Mouse (Mus musculus) kidney, postnatal 0 days (tissue): ENCODE measurements at regions not wholly inside any gene's neighbourhood (a gene's known extent, or its start where the extent isn't known, plus 50 kb on each side); places are given as distances from the start of the nearest gene placed in this dataset.

Source experiments
- ATAC-seq: fragments of 200-750 bp; cut with Nextera tagmentation; replicated peaks from 2 replicates; pipeline ENCODE4 v1.8.0; 2017; ENCODE audit warnings: low read depth, moderate number of reproducible peaks, moderate TSS enrichment, moderate library complexity; ENCODE audit not compliant: low FRiP score
- DNase-seq: peaks from one replicate; pipeline ENCODE4 v3.0.0-alpha.2; 2016; ENCODE audit warnings: low spot score
- H3K27ac ChIP-seq: fragments of 300-500 bp; sonication (generic); 2 replicates; pipeline ENCODE4 v1.5.1; 2014; ENCODE audit warnings: mild to moderate bottlenecking
- H3K27me3 ChIP-seq: fragments of 300-500 bp; sonication (generic); 2 replicates; pipeline ENCODE4 v1.6.1; 2014; ENCODE audit warnings: low read length, mixed read lengths; ENCODE audit not compliant: insufficient read depth
- H3K36me3 ChIP-seq: fragments of 300-500 bp; sonication (generic); 2 replicates; pipeline ENCODE4 v1.6.1; 2014; ENCODE audit warnings: low read length, mixed read lengths; ENCODE audit not compliant: insufficient read depth
- H3K4me1 ChIP-seq: fragments of 300-500 bp; sonication (generic); replicated peaks from 2 replicates; pipeline ENCODE4 v1.6.1; 2014; ENCODE audit warnings: antibody characterized with exemption, low read length, mixed read lengths; ENCODE audit not compliant: insufficient read depth
- H3K4me2 ChIP-seq: fragments of 300-500 bp; sonication (generic); 2 replicates; pipeline ENCODE4 v1.6.1; 2014; ENCODE audit warnings: mild to moderate bottlenecking, low read length, moderate library complexity, mixed read lengths
- H3K4me3 ChIP-seq: fragments of 300-500 bp; sonication (generic); replicated peaks from 2 replicates; pipeline ENCODE4 v1.5.1; 2014; ENCODE audit warnings: low read depth, low read length
- H3K9ac ChIP-seq: fragments of 300-500 bp; sonication (generic); 2 replicates; pipeline ENCODE4 v1.6.1; 2014; ENCODE audit warnings: low read depth, low read length
- H3K9me3 ChIP-seq: fragments of 300-500 bp; sonication (generic); replicated peaks from 2 replicates; pipeline ENCODE4 v1.6.1; 2016; ENCODE audit warnings: low read length, inconsistent platforms, mixed read lengths
- CTCF ChIP-seq: IDR thresholded peaks from 2 replicates; pipeline ENCODE4 v1.5.1; 2016; ENCODE audit warnings: antibody characterized with exemption, low read depth, mild to moderate bottlenecking, moderate library complexity
- WGBS: fragments of 180-500 bp; shearing (Covaris S2); extraction: QIAGEN DNeasy Blood & Tissue Kit; methylation state at CpG from one replicate; pipeline ENCODE4 v1.1.7; 2014; 5-methylcytosine and 5-hydroxymethylcytosine counted together

DNA sequence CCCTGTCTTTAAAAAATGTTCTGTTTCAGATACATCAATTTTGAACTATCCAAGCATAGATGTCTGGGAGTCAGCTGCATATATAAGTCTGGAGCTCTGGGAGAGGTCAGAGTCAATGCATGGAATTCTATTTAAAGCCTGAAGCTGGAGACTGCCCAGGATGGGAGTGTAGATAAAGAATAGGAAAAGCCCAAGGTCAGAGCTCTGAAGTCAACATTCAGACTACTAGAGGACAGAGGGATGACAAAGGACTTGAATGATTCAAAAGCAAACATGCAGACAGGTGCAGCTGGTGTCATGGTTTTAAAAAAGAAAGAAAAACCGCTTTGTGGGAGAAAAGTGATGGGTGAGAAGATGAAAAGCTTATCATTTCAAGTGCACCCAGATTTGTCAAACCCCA, 86.9 kb upstream of the Arhgap32 start:
- H3K27me3 ChIP-seq: no peaks in the 10 kb centered on the region

DNA sequence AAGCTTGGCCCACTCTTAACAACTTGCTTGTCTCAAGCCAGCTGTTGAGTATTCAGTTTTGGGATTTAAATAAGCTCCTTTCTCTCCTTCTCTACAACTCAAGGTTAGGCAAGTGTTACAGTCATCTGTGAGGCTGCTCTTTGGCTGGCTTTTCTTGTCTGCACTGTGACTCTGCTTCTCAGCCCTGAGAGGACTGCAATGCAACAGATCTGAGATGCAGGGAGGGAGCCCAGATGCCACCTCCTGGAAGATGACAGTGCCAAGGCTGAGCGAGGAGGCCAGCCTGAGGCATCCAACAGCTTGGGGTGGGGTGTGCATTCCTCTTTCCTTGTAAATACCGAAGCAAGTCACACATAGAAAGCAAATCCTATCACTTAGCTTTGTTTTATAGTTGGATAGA, 86.2 kb upstream of the Arhgap32 start:
- Histone ChIP-seq H3K4me3 (no peak overlapping the region), H3K9ac (no peak overlapping the region), H3K27ac (no peak overlapping the region), H3K36me3 (no peaks in the 10 kb centered on the region), H3K4me1 (0 out of 2 replicates have a peak, but pooled peaks cover 6% of the 10 kb centered on the region), H3K9me3 (no peaks in the 10 kb centered on the region), H3K27me3 (no peaks in the 10 kb centered on the region), H3K4me2 (no peak overlapping the region)
- DNase-seq (no peak), ATAC-seq (no peak)
- no peak for TF ChIP-seq CTCF
- 68% methylated on average over 2 of the region's 2 CpGs for WGBS

More for the DNA sequence above, 86.9 kb upstream of the Arhgap32 start:
- no peak overlapping the region for H3K4me2 ChIP-seq
- WGBS: 90% methylated on average over 1 of the region's 1 CpGs
- ATAC-seq (no peak), DNase-seq (no peak)
- H3K9me3 ChIP-seq: no peaks in the 10 kb centered on the region
- no peak overlapping the region for H3K9ac ChIP-seq
- H3K27ac ChIP-seq: no peak overlapping the region
- no peaks in the 10 kb centered on the region for H3K36me3 ChIP-seq
- H3K4me3 ChIP-seq: no peak overlapping the region
- H3K4me1 ChIP-seq: 0 out of 2 replicates have a peak, but pooled peaks cover 3% of the 10 kb centered on the region
- no peak for TF ChIP-seq CTCF

DNA sequence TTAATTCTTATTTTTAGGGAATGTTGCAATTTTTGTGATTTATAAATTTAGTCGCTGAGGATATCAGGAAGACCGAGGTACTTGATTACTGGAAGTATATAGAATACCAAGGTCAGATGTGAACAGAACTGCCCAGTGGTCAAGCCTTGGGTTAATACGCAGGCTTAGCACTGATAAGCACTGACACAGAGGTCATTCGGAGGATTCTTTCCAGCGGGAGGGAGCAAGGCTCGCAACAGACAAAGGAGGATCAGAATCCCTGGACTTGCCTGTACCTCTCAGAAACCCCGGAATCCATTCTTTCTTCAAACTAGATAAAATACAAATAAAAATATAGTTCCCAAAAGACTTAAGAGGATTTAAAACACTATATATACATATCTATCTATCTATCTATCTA, 85.7 kb upstream of the Arhgap32 start:
- Histone ChIP-seq H3K9ac (no peak overlapping the region), H3K4me3 (no peak overlapping the region), H3K9me3 (no peaks in the 10 kb centered on the region), H3K36me3 (no peaks in the 10 kb centered on the region), H3K27ac (no peak overlapping the region), H3K4me2 (no peak overlapping the region), H3K4me1 (0 out of 2 replicates have a peak, but pooled peaks cover 6% of the 10 kb centered on the region), H3K27me3 (no peaks in the 10 kb centered on the region)
- DNase-seq: no peak
- WGBS: 90% methylated on average over 7 of the region's 7 CpGs
- no peak for TF ChIP-seq CTCF
- no peak for ATAC-seq

DNA sequence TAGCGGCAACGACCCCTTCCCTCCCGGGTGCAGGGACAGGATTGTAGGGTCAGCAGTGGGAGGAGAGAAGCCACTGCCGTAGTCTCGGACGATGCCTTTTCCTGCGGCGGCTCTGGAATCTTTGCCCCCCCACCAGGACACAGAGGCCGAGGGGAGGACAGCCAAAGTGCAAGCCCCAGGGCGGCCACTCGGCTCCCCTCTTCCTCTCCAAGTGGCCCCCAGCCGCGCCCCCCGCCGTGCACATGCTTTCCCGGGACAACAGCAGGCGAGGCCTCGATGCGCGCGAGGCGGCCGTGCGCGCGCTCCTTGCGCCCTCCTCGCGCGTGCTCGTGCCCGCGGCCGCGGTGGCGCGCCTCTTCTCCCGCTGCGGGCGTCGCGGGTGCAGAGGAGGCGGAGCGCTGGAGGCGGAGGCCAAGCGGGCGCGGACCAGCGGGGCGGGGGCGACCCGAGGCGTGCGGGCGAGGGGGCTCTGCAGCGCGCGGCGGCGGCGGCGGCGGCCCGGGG, 83.9 kb upstream of the Arhgap32 start:
- peak overlapping the region; percentile 73 for H3K27ac ChIP-seq
- under 1% methylated on average over 56 of the region's 64 CpGs for WGBS
- peak overlapping the region; percentile 84 for H3K4me2 ChIP-seq
- H3K36me3 ChIP-seq: no peaks in the 10 kb centered on the region
- ATAC-seq (peak; percentile 82), DNase-seq (peak; percentile 86)
- TF ChIP-seq CTCF: no peak
- H3K27me3 ChIP-seq: no peaks in the 10 kb centered on the region
- H3K9ac ChIP-seq: peak overlapping the region; percentile 93
- H3K9me3 ChIP-seq: no peaks in the 10 kb centered on the region
- H3K4me3 ChIP-seq: peak overlapping the region; percentile 74
- H3K4me1 ChIP-seq: 0 out of 2 replicates have a peak, but pooled peaks cover 6% of the 10 kb centered on the region

DNA sequence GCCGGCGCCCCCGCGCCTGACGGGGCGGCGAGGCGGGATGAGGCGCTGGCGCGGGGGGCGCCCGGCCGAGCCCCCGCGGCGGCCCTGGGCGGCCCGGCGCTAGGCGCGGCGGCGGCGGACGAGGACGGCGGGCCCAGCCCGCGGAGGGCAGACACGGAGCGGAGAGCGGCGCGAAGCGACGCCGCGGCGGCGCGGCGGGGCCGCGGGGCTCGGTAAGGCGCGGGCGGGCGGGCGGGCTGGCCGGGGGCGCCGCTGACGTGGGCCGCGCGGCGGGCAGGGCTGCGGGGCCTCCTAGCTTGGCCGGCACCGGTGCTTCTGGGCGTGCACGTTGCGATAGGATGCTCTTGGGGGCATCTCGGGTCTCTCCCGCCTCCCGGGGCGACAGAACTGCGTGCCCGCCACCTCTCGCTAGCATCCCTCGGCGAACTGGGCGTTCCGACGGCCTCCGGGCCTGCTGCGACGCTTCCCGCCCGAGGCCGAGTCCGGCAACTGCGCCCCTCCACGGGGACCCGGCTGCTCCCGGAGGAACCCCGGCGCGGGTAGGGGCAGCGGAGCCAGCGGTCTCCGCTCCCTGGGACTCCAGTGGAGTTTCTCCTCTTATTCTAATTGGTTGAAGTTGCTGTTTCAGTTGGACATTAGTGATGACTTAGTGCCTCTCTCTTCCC, 83.3 kb upstream of the Arhgap32 start:
- DNase-seq (peak; percentile 54), ATAC-seq (peak; percentile 58)
- H3K4me1 ChIP-seq: 0 out of 2 replicates have a peak, but pooled peaks cover 6% of the 10 kb centered on the region
- TF ChIP-seq CTCF: no peak
- H3K27ac ChIP-seq: peak overlapping the region; percentile 73
- no peaks in the 10 kb centered on the region for H3K27me3 ChIP-seq
- H3K36me3 ChIP-seq: no peaks in the 10 kb centered on the region
- peak overlapping the region; percentile 93 for H3K9ac ChIP-seq
- H3K9me3 ChIP-seq: no peaks in the 10 kb centered on the region
- peak overlapping the region; percentile 74 for H3K4me3 ChIP-seq
- H3K4me2 ChIP-seq: peak overlapping the region; percentile 84
- WGBS: 0% methylated on average over 42 of the region's 94 CpGs

DNA sequence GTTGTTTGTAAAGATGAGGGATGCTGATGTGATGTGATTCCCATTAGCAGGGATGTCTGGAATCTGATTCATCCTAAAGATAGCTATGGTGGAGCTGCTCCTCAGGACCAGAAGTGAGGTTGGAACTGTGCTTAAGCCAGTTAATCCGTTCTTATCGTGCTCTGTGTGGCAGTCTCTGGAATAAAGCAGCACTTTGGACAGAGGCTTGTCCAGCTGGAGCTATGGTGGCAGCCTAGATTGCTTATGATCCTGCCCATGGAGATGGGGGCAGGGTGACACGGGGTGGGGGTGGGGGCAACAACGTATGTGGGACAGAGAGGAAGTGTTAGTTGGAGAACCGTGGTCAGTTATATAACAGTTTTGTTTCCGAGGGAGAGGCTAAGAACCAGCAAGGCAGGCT, 82.0 kb upstream of the Arhgap32 start:
- Histone ChIP-seq H3K9ac (no peak overlapping the region), H3K27ac (no peak overlapping the region), H3K4me3 (no peak overlapping the region), H3K36me3 (no peaks in the 10 kb centered on the region), H3K4me1 (0 out of 2 replicates have a peak, but pooled peaks cover 6% of the 10 kb centered on the region), H3K27me3 (no peaks in the 10 kb centered on the region), H3K9me3 (no peaks in the 10 kb centered on the region), H3K4me2 (0 out of 2 replicates have a peak overlapping the region, but pooled peaks have one; percentile 84)
- no peak for TF ChIP-seq CTCF
- ATAC-seq (no peak), DNase-seq (peak; percentile 45)
- WGBS: 6% methylated on average over 6 of the region's 6 CpGs

DNA sequence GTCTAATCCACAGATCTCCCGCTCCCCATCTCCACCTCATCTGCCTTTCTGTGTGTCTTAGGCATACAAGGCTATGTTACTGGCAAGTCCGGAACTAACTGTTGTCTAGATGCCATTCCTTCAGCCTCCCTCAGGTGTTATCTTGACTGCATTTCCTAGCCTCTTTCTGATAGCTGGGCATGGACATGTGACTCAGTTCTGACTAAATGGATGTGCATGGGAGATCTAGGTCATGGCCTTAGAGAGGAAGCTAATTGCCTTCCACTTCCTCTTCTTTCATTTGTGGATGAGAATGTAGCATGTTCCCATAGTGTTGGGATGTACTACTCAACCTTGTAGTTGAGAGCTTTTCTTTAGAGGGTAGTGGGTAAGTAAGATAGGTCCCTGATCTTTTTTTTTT, 75.9 kb upstream of the Arhgap32 start:
- no peak for TF ChIP-seq CTCF
- ATAC-seq: no peak

More for the DNA sequence above, 75.9 kb upstream of the Arhgap32 start:
- H3K27ac ChIP-seq: no peak overlapping the region
- no peak for DNase-seq
- WGBS: 81% methylated on average over 2 of the region's 2 CpGs
- no peaks in the 10 kb centered on the region for H3K27me3 ChIP-seq
- H3K36me3 ChIP-seq: no peaks in the 10 kb centered on the region
- no peaks in the 10 kb centered on the region for H3K9me3 ChIP-seq
- H3K4me3 ChIP-seq: no peak overlapping the region
- H3K9ac ChIP-seq: no peak overlapping the region
- H3K4me2 ChIP-seq: no peak overlapping the region
- H3K4me1 ChIP-seq: no peaks in the 10 kb centered on the region
